Mouse (Mus musculus) myocyte (in vitro differentiated cells): ENCODE measurements around the gene Hils1. TPM values are rescaled to one million over a fixed set of nuclear protein-coding genes. Genes with fewer than 3 reads are reported as not detected.

Source experiments
- H3K27me3 ChIP-seq: one replicate; pipeline ENCODE4 v1.6.1; 2011; ENCODE audit not compliant: control insufficient read depth, insufficient read depth, insufficient read length
- H3K36me3 ChIP-seq: one replicate; pipeline ENCODE4 v1.6.1; 2011; ENCODE audit not compliant: control insufficient read depth, insufficient read depth
- H3K4me2 ChIP-seq: one replicate; pipeline ENCODE4 v1.6.1; 2011; ENCODE audit warnings: low read depth, control low read depth
- H3K4me3 ChIP-seq: one replicate; pipeline ENCODE4 v1.5.1; 2011; ENCODE audit warnings: mild to moderate bottlenecking, control low read depth, moderate library complexity
- H3K79me2 ChIP-seq: one replicate; pipeline ENCODE4 v1.6.1; 2011; ENCODE audit not compliant: control insufficient read depth, insufficient read depth
- H3ac ChIP-seq: one replicate; pipeline ENCODE4 v1.6.1; 2011; ENCODE audit not compliant: control insufficient read depth, insufficient read length
- CEBPB ChIP-seq: IDR thresholded peaks from 2 replicates; pipeline ENCODE4 v1.6.1; 2011; ENCODE audit warnings: mild to moderate bottlenecking, moderate library complexity; ENCODE audit not compliant: poor library complexity, insufficient read depth, severe bottlenecking
- E2F4 ChIP-seq: IDR thresholded peaks from one replicate; pipeline ENCODE4 v1.6.1; 2011; ENCODE audit warnings: mild to moderate bottlenecking, control low read depth, moderate library complexity; ENCODE audit not compliant: insufficient read depth
- MAX ChIP-seq: IDR thresholded peaks from one replicate; pipeline ENCODE4 v1.6.1; 2011; ENCODE audit warnings: low read depth, mild to moderate bottlenecking, control low read depth
- MYOD1 ChIP-seq, 3 experiments: IDR thresholded peaks; one replicate each; pipeline ENCODE4 v1.6.1; 2011; ENCODE audit warnings: control low read depth in 2 of 3, low read depth in 2 of 3, mild to moderate bottlenecking in 2 of 3, moderate library complexity in 1 of 3; ENCODE audit not compliant: insufficient read length in 2 of 3, control insufficient read depth in 1 of 3
- MYOG ChIP-seq, 3 experiments: IDR thresholded peaks; one replicate each; pipeline ENCODE4 v1.6.1; 2011; ENCODE audit warnings: control low read depth in 2 of 3, low read depth in 2 of 3, mild to moderate bottlenecking in 2 of 3; ENCODE audit not compliant: insufficient read length in 2 of 3, control insufficient read depth in 1 of 3, insufficient read depth in 1 of 3
- POLR2A ChIP-seq: IDR thresholded peaks from one replicate; pipeline ENCODE4 v1.6.1; 2011; ENCODE audit warnings: low read depth, mild to moderate bottlenecking, control low read depth, moderate library complexity; ENCODE audit not compliant: insufficient read length
- POLR2AphosphoS2 ChIP-seq: IDR thresholded peaks from one replicate; pipeline ENCODE4 v1.6.1; 2011; ENCODE audit warnings: low read depth, control low read depth; ENCODE audit not compliant: insufficient read length
- REST ChIP-seq: IDR thresholded peaks from one replicate; pipeline ENCODE4 v1.6.1; 2011; ENCODE audit warnings: mild to moderate bottlenecking, control low read depth, moderate library complexity; ENCODE audit not compliant: insufficient read depth, insufficient read length
- SRF ChIP-seq: IDR thresholded peaks from one replicate; pipeline ENCODE4 v1.6.1; 2011; ENCODE audit warnings: low read depth; ENCODE audit not compliant: control insufficient read depth, insufficient read length
- TCF12 ChIP-seq: IDR thresholded peaks from one replicate; pipeline ENCODE4 v1.6.1; 2011; ENCODE audit warnings: mild to moderate bottlenecking, control low read depth; ENCODE audit not compliant: poor library complexity, insufficient read depth, severe bottlenecking
- TCF3 ChIP-seq: IDR thresholded peaks from one replicate; pipeline ENCODE4 v1.6.1; 2011; ENCODE audit warnings: low read depth, control low read depth; ENCODE audit not compliant: insufficient read length
- USF1 ChIP-seq: IDR thresholded peaks from one replicate; pipeline ENCODE4 v1.6.1; 2011; ENCODE audit warnings: low read depth, mild to moderate bottlenecking, control low read depth, moderate library complexity
- polyA plus RNA-seq: library from polyadenylated mRNA; unstranded; fragments of >200 nt; fragmentation: generic; extraction: Trizol; gene quantifications from one replicate; pipeline ENCODE4 v1.2.1, GENCODE M21; 2012; ENCODE audit warnings: missing spikeins

The Hils1 gene
- polyA plus RNA-seq, 1 experiment, result 0.37 TPM

GRCm38 (mm10) chr11:94928820-94929219 is 38.6 kb upstream of the Hils1 start:
- Histone ChIP-seq H3K4me3 (peak overlapping the region; percentile 3), H3K79me2 (no peaks in the 10 kb centered on the region), H3ac (no peak overlapping the region), H3K27me3 (no peaks in the 10 kb centered on the region), H3K4me2 (peak overlapping the region; percentile 87), H3K36me3 (no peaks in the 10 kb centered on the region)
- TF ChIP-seq TCF12, result peak; percentile 83
- peak in 2 of 3 experiments; percentile 83 to 90 for TF ChIP-seq MYOD1 (IDR thresholded peaks at IDR 0.05; ENCODE audit: control insufficient read depth in 1 of 3, insufficient read length in 2 of 3, low read depth in 2 of 3)
- peak; percentile 77 for TF ChIP-seq TCF3
- TF ChIP-seq E2F4, result no peak
- no peak for TF ChIP-seq CEBPB
- peak; percentile 56 for TF ChIP-seq USF1
- peak; percentile 26 for TF ChIP-seq POLR2AphosphoS2
- peak; percentile 59 for TF ChIP-seq POLR2A
- peak; percentile 11 to 87 (median 78) for TF ChIP-seq MYOG (IDR thresholded peaks at IDR 0.05; ENCODE audit: control insufficient read depth in 1 of 3, insufficient read depth in 1 of 3, insufficient read length in 2 of 3, low read depth in 2 of 3)
- peak; percentile 40 for TF ChIP-seq SRF
- no peak for TF ChIP-seq MAX
- no peak for TF ChIP-seq REST

DNA sequence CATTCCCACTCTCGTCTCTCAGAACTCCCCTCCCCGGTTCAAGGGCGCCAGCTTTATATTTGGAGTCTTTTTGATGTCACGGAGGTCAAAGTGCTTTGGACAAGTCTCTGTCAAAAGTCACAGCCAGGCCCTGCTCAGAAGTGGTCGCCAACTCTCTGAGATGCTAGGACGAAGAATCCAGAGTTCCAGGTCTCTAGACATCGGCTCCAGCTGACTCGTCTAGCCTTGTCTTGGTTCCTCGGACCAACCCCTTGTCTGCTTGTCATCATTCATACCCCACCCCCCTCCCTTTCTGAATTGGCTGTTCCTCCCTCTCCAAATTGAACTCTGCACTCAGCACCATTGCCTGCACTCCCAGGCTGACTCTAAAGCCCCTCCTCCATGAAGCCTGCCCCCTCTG is 37.8 kb upstream of the Hils1 start:
- Histone ChIP-seq H3K27me3 (no peaks in the 10 kb centered on the region), H3ac (no peak overlapping the region), H3K4me3 (no peak overlapping the region), H3K79me2 (no peaks in the 10 kb centered on the region), H3K36me3 (no peaks in the 10 kb centered on the region), H3K4me2 (peak overlapping the region; percentile 87)
- TF ChIP-seq CEBPB, result no peak
- TF ChIP-seq REST, result no peak

GRCm38 (mm10) chr11:94930151-94930550 is 37.2 kb upstream of the Hils1 start:
- Histone ChIP-seq H3K4me3 (no peak overlapping the region), H3K79me2 (no peaks in the 10 kb centered on the region), H3K36me3 (no peaks in the 10 kb centered on the region), H3K4me2 (peak overlapping the region; percentile 87), H3ac (no peak overlapping the region), H3K27me3 (no peaks in the 10 kb centered on the region)
- TF ChIP-seq MYOD1 (IDR thresholded peaks at IDR 0.05; ENCODE audit: control insufficient read depth in 1 of 3, insufficient read length in 2 of 3, low read depth in 2 of 3) (peak in 1 of 3 experiments; percentile 33), USF1 (no peak), TCF3 (no peak), SRF (no peak), POLR2AphosphoS2 (no peak), MAX (no peak), POLR2A (no peak), MYOG (IDR thresholded peaks at IDR 0.05; ENCODE audit: control insufficient read depth in 1 of 3, insufficient read depth in 1 of 3, insufficient read length in 2 of 3, low read depth in 2 of 3) (peak in 1 of 3 experiments; percentile 31), E2F4 (no peak), CEBPB (no peak)

DNA sequence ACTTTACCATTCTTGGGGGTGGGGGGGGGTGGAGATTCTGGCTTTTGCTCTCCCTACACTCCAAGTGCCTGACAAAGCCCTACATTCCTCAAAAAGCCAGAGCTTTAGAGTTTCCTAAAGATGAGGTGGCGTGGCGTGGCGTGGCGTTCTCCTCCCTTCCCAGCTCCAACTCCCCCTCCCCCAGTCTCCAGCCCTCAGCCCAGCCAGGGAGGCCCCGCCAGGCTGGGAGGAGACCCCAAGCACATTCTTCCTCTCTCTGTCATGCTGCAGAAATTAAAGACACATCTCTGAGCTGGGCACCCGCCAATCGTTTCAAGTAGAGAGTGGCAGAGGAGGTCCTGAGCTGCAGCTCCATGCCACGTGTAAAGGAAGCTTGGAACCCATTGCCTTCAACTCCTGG is 33.8 kb upstream of the Hils1 start:
- Histone ChIP-seq H3ac (no peak overlapping the region), H3K79me2 (peaks cover 5% of the 10 kb centered on the region), H3K36me3 (no peaks in the 10 kb centered on the region), H3K4me2 (peak overlapping the region; percentile 32), H3K27me3 (no peaks in the 10 kb centered on the region), H3K4me3 (no peak overlapping the region)
- TF ChIP-seq POLR2A (no peak), MYOG (IDR thresholded peaks at IDR 0.05; ENCODE audit: control insufficient read depth in 1 of 3, insufficient read depth in 1 of 3, insufficient read length in 2 of 3, low read depth in 2 of 3) (no peak), REST (no peak), MYOD1 (IDR thresholded peaks at IDR 0.05; ENCODE audit: control insufficient read depth in 1 of 3, insufficient read length in 2 of 3, low read depth in 2 of 3) (no peak), SRF (no peak), POLR2AphosphoS2 (no peak), TCF12 (no peak)

DNA sequence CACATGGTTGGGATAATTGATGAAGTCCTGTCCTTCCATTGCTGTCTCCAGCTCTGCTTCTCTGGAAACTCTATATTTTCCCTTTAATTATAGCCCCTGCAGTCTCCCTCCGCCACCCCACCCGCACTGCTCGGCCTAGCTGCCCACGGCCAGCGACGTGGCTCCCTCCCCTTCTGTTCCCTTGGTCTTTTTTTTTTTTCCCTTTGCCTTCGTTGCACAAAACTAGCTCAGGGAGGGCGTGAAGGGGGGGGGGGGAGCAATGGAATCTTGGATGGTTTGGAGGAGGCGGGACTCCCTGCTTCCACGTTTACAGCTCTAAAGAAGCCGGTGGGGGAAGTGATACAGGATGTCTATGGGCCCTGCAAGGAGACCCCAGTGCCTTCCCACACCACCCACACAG is 32.9 kb upstream of the Hils1 start:
- peaks cover 8% of the 10 kb centered on the region for H3K79me2 ChIP-seq
- no peak overlapping the region for H3K4me2 ChIP-seq
- H3ac ChIP-seq, result no peak overlapping the region
- H3K27me3 ChIP-seq, result no peaks in the 10 kb centered on the region
- no peak for TF ChIP-seq POLR2AphosphoS2
- TF ChIP-seq MYOD1 (IDR thresholded peaks at IDR 0.05; ENCODE audit: control insufficient read depth in 1 of 3, insufficient read length in 2 of 3, low read depth in 2 of 3), result no peak
- no peak for TF ChIP-seq E2F4
- TF ChIP-seq CEBPB, result no peak
- no peak for TF ChIP-seq SRF
- TF ChIP-seq MYOG (IDR thresholded peaks at IDR 0.05; ENCODE audit: control insufficient read depth in 1 of 3, insufficient read depth in 1 of 3, insufficient read length in 2 of 3, low read depth in 2 of 3), result no peak
- TF ChIP-seq POLR2A, result no peak
- no peak for TF ChIP-seq TCF3
- TF ChIP-seq TCF12, result no peak
- TF ChIP-seq MAX, result no peak
- no peak for TF ChIP-seq REST
- TF ChIP-seq USF1, result no peak
- no peak overlapping the region for H3K4me3 ChIP-seq
- H3K36me3 ChIP-seq, result no peaks in the 10 kb centered on the region
